Mouse (Mus musculus) retina, postnatal 7 days (tissue): ENCODE measurements around the gene Usp3.
A peak's percentile ranks its signal among the peaks of the same experiment; 100 is the strongest.

Experiments
- DNase-seq: peaks from one replicate; pipeline ENCODE4 v3.0.0-alpha.2; 2012; ENCODE audit warnings: low read depth, low spot score

Gene Usp3

DNA sequence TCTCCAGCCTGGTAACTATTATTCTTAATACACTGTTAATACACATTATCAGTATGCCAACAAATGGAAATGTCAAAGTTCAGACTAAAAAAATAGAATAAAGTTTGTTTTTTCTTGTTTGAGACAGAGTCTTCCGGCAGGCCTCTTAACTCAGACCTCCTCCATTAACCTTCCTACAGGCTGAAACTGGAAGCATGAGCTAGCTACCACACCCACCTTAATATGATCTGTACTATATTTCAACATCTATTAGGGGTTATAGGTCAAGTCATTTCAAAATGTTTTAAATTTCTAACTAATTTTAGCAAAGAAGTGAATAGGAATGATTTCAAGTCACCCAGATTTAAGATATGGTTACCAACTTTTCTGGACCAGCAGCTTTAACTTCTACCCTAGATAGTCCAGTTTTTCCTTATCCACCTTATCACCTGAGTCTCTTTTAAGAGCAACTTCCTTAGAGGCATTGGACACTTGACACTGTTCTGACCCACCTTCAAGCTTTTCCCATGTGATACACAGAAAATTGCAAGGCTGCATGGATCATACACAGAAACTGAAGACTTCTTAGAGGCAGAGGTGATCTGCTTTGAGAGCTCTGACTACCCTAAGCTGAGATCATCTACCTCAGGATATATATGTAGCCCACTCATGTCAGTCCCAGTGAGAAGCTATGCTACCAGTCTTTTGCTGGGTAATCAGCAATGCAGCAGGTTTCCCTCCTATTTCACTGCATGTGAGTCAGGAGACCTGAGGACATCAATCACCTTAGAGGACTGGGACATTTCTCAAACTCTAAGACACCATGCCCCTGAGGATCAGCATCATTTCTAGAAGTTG is 17.7 kb downstream of the Usp3 start:
- no peak for DNase-seq

DNA sequence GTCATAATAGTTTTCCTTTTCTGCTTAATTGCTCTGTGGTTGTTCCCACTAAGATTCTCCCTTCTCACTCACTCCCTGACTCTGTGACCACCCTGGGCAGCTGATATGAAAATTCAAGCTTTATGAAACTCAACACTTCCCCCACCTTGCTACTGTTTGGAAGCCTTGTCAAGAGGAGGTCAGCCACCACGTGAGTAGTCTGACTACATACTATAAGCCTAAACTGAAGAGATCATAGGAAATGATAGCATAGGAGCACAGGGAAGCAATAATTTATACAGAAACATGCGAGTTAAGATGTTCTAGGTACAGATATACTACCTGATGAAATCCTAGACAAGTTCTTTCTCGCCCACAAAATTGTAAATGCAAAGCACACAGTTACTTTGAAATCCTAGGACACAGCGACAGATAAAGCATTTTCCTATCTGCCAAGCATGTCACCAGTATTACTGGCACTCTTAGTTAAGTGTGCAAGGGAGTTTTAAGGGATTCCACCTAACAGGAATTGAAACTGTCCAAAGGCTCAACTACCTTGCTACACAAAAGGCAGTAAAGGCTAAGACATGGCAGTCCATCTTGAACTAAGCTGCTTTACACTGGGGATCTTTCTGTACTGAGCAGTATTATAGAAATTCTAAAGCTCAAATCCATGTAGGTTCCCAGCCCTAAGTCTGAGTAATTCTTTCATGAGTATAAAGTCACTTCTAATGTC is 20.8 kb downstream of the Usp3 start:
- DNase-seq, result no peak

DNA sequence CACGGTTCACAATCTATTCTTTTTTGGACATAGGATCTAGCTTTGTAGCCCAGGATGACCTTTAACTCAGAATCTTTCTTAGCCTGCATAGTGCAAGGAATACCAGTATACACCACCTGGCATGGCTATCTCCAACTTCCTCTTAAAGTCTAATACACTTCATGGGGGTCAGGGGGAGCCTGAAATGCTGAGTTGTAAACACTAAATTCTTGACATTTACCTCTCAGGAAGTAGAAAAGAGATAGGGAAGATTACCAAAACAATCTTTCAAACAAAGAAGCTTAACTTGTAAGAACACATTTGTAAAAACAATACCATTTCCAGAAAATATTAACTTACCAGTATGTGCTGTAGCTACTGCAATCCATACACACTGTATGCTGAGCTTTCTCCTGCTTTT is 30.7 kb downstream of the Usp3 start:
- no peak for DNase-seq

- DNase-seq, result no peak
These were observed 31.4 kb downstream of the Usp3 start for GRCm38 (mm10) chr9:66561496-66561895.

DNA sequence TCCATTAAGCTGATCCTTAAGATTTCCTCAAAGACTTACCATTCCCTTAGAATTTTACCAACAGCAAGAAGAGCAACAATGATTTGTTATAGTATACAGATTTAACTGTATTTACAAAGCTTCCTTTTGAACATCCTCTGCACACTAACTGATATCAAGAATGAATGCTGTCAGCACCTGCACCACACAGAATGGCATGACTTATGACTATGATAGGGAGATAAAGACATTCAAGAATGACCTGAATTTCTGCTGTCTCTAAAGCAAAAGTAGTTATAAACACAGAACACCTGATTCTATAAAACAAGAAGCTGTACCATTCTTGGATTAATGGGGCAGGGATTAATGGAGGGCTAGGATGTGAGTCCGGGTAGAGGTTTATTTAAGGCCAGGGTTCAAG is 32.2 kb downstream of the Usp3 start:
- no peak for DNase-seq

DNA sequence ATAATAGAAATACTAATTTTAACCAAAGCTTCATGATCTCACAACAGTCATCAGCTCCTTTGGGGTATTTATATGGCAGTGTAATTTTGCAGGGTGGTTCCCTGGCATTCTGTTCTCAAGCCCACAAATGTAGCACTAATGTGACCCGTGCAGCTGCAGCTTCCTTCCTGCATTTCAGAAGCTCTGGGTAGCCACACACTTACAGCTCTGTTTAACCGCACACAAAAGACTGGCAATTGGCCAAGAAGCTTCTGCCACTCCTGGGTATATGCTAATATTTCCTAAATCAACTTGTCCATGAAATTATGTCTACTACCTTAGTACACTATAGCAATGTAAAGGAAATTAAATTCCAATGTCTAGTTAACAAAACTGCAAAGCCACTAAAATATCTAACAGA is 32.6 kb downstream of the Usp3 start:
- peak; percentile 13 for DNase-seq

DNA sequence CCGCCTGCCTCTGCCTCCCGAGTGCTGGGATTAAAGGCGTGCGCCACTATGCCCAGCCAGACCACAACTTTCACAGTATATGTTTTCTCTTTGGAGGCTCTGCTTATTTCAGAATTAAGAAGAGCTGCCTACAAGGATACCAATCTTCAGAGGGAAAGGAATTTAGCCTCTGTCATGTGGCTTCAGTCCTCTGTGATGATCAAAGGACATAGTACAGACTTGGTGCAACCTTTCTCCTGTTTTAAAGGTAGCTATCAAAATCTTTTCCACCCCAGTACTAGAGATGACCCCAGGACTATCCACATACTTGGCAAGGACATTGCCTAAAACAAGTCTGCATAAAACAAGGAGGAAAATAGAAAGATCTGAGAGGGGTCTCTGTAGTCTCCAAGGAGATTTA is 34.0 kb downstream of the Usp3 start:
- DNase-seq, result no peak

- no peak for DNase-seq
These were observed 50.2 kb downstream of the Usp3 start for GRCm38 (mm10) chr9:66542785-66543184.

GRCm38 (mm10) chr9:66521595-66521994 is 71.3 kb downstream of the Usp3 start:
- no peak for DNase-seq

DNA sequence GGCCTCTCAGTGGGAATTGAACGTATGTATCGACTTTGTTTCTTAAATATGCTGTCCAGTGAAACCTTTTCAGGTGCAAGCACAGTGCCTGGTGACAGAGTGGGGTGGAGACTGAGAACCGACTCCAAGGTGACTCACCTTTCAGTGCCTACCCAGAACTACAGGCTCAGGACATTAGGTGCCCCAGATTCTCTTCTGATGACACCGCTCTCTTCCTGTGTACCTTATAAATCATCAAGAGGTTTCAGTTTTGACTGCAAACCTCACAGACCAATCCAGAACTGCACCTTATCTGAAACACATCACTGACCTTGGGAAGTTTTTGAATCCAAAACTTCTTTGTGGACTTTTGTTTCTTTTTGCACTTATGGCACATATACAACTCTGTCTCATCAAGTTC is 72.6 kb downstream of the Usp3 start:
- DNase-seq, result no peak

DNA sequence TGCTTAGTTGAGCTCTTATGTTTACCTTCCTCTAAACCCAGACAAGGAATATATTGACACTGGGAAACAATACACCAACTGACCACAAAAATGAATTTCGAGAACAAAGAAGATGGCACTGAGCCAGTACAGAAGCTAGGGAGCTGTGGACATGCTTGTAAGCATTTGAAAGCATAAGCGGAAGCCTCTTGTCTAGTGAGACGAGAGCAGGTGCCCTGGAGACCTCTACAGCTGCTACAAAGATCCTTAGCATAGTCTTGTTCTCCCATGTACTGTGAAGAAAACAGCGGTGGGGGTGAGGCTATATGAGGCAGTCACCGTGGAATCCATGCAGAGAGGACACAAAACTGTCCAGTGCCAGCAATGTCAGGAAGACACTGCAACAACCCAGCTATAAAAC is 74.0 kb downstream of the Usp3 start:
- no peak for DNase-seq

- DNase-seq, result no peak
These were observed 74.7 kb downstream of the Usp3 start for GRCm38 (mm10) chr9:66518251-66518650.

DNA sequence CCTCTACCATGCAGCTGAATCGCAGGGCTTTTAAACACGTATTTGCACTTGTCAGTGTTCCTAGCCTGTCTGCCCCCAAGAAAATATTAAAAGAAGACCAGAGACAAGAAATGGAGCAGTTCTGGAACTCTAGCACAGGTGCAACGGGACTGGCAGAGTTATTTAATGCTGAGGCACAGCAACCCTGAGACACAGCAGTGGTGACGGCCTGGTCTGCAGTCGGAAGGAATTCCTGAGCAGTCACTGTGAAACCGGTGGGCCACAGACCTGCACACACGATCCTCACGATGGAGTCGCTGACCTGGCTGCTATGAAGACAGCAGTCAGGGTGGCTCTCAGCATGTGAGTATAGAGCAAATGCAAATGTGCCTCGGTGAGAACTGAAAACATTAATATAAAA is 75.2 kb downstream of the Usp3 start:
- no peak for DNase-seq

GRCm38 (mm10) chr9:66516296-66516940 is 76.5 kb downstream of the Usp3 start:
- DNase-seq, result no peak

- DNase-seq, result no peak
These were observed 77.2 kb downstream of the Usp3 start for GRCm38 (mm10) chr9:66515680-66516210.

DNA sequence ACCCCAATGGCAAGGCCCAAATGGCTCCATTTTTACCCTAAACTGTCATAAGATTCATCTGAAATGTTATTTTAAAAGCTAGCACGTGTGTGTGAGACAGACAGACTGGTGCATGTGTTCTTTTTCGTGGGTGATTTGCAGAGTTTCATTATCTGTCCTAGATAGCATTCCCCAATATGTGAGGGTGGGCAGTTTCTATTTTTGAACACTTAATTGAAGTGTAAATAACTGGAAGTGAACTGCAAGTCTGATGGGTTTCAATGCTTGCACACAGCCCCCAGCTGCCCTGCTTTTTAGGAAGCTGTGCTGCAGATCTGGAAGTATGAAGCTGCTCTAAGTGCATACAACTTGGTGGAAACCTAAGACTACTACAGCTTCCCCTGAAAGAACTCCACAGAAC is 77.8 kb downstream of the Usp3 start:
- DNase-seq, result no peak

DNA sequence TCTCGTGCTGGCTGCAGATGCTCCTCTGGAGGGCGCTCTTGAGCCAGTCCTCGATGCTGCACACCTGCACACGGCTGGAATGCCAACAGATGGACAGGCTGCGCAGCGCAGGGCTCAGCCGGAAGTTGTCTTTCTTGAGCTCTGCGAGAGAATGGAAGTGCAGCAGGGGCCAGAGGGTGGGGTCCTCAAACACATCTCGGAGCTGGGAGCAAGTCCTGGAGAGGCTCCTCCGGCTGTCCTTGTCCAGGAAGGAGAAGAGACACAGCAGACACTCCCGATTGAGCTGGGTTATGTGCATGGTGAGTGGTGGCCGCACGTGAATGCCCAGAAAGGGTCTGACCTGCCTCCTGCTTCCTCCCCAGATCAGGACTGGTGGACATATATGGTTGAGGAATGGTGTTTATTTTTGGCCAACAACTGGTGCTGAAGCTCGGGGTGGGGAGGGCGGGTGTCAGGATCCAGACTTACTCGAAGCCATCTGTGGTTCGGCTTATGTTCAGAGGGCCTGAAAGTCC is 78.6 kb downstream of the Usp3 start, which contains the start of gene Fbxl22:
TSS of gene Fbxl22 (minus strand) at position 338 of the 515 bp plus-strand sequence.
- no peak for DNase-seq

DNA sequence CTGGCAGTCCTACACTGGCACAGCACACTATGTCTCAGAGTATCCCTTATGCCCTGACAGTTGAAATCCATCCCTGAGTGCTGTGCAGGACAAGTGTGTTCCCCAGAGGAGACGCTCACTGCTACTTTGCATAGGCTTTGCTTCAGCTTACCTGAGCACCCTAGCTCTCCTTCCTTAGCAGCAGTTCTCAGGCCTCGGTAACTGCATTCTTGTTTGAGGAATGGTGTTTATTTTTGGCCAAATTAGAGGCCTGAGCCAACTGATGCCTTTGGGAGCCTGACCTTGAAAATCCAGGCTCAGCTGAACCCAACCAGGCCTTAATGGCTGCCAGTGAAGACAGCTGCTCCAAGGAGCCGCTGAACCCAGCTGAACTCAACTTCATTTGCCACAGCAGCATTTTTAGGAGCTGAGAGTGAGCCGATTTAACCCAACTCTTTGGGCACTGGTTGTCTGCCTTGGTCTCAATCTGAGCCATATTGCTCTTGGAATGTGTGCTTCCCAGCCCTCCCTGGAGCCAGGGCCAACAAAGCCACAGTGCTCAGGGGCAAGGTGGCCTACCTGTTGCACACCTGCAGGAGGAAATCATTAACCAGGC is 79.2 kb downstream of the Usp3 start:
- DNase-seq, result no peak

DNA sequence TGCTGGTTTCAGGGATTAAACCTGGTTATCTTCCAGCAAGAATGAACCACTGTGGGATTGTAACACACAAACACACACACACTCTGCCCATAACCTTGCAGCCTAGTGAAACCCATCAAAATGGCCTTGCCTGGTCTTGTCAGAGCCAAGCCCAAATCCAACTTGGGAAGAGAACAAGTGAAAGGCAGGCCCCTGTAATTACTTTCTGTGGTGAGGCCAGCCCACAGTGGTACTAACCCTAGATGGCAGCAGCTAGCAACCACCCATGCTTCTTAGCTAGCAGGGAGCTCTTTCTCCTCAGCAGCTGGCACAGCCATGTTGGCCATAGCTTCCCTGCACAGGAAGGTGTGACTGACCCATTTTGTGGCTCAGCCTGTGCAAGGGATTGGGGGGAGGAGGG is 79.8 kb downstream of the Usp3 start:
- DNase-seq, result no peak

DNA sequence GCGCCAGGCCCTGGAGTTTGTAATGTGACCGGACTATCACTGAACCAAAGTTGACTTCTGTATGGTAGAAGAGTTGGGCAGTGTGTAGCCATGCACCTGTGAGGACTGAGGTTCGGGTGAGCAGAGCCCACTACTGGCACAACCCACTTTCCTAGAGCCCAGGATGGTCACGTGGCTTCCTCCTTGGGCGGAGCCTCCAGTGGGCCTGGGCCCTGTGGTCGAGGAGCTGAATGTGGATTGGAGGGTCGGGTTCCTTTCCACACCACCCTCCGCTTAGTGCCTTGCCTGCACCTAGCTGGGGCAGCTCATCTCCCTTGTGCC is 80.6 kb downstream of the Usp3 start:
- peak; percentile 60 for DNase-seq

- DNase-seq, result peak; percentile 91
These were observed 81.2 kb downstream of the Usp3 start for GRCm38 (mm10) chr9:66511580-66512350.
